Mouse (Mus musculus) liver, postnatal 0 days (tissue): ENCODE results near the gene Dmac2.
"Not testable (repeated sequence)": the region's sequence is repeated elsewhere in the genome, so short reads cannot be mapped to it uniquely, and the experiment has no call there.

Source experiments
- CTCF ChIP-seq: sonication (generic); IDR thresholded peaks from 2 replicates; pipeline ENCODE4 v1.5.1; 2016; ENCODE audit warnings: antibody characterized with exemption, low read depth
- EP300 ChIP-seq: IDR thresholded peaks from 2 replicates; pipeline ENCODE4 v1.6.1; 2016; ENCODE audit warnings: antibody characterized with exemption, low read depth, mild to moderate bottlenecking

DNA sequence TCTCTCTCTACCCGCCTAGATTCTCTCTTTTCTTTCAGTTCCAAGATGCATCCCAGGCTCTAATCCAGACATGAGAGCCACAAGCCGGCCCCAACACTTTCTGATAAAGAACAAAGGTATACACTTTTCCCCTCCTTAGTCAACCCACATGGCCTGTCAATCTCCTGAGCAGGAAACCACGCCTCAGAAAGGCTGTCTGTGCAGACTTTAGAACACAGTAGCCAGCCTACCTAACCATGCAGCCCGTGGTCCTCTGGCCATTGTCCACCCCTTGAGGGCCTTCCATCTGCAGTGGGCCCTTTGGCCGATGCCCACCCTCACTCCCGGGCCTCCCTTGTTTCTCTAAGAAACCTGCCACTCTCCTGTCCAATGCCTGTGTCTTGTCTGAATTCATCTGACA is 42.9 kb upstream of the Dmac2 start:
- not testable (repeated sequence) for TF ChIP-seq CTCF, EP300
